Mouse (Mus musculus) liver, embryonic 14.5 days (tissue): ENCODE results near the gene G6pc3. TPM values are rescaled to one million over a fixed set of nuclear protein-coding genes. Genes with fewer than 3 reads are reported as not detected.
A peak's percentile ranks its signal among the peaks of the same experiment; 100 is the strongest.

Source experiments
- ATAC-seq: fragments of 200-750 bp; cut with Nextera tagmentation; 2 replicates; pipeline ENCODE4 v1.8.0; 2017; ENCODE audit warnings: moderate number of reproducible peaks, mild to moderate bottlenecking, moderate library complexity; ENCODE audit not compliant: insufficient read depth
- DNase-seq, 3 experiments: peaks; one replicate each; pipeline ENCODE4 v3.0.0-alpha.2; 2012 to 2013; ENCODE audit warnings: low read depth in 3 of 3, low spot score in 3 of 3
- H3K27ac ChIP-seq: fragments of 300-500 bp; sonication (generic); 2 replicates; pipeline ENCODE4 v1.5.1; 2014; ENCODE audit warnings: moderate library complexity, mild to moderate bottlenecking, control low read depth, inconsistent platforms
- H3K27me3 ChIP-seq: fragments of 300-500 bp; sonication (generic); 2 replicates; pipeline ENCODE4 v1.6.1; 2014; ENCODE audit warnings: mild to moderate bottlenecking, low read length, moderate library complexity; ENCODE audit not compliant: control insufficient read depth, insufficient read depth
- H3K36me3 ChIP-seq: fragments of 300-500 bp; sonication (generic); replicated peaks from 2 replicates; pipeline ENCODE4 v1.6.1; 2014; ENCODE audit warnings: low read depth; ENCODE audit not compliant: control insufficient read depth, insufficient read depth
- H3K4me1 ChIP-seq, 2 experiments: fragments of 200-500 bp in 1 of 2; fragments of 300-500 bp in 1 of 2; sonication (generic) in 1 of 2; replicated peaks; 2 replicates each; pipeline ENCODE4 v1.6.1; 2012 to 2014; ENCODE audit warnings: antibody characterized with exemption in 1 of 2, inconsistent platforms in 1 of 2, low read length in 1 of 2; ENCODE audit not compliant: control insufficient read depth in 2 of 2, insufficient read depth in 2 of 2
- H3K4me2 ChIP-seq: fragments of 300-500 bp; sonication (generic); 2 replicates; pipeline ENCODE4 v1.6.1; 2014; ENCODE audit warnings: low read depth, mild to moderate bottlenecking, control low read depth, moderate library complexity
- H3K4me3 ChIP-seq, 2 experiments: fragments of 200-500 bp in 1 of 2; fragments of 300-500 bp in 1 of 2; sonication (generic) in 1 of 2; 2 replicates each; pipeline ENCODE4 v1.5.1; 2012 to 2014; ENCODE audit warnings: low read depth in 2 of 2, low read length in 2 of 2, mild to moderate bottlenecking in 2 of 2, control low read depth in 1 of 2, inconsistent platforms in 1 of 2, moderate library complexity in 1 of 2; ENCODE audit not compliant: insufficient read depth in 1 of 2
- H3K9ac ChIP-seq: fragments of 300-500 bp; sonication (generic); replicated peaks from 2 replicates; pipeline ENCODE4 v1.6.1; 2014; ENCODE audit warnings: mild to moderate bottlenecking, control low read depth, moderate library complexity
- H3K9me3 ChIP-seq: fragments of 300-500 bp; sonication (generic); 2 replicates; pipeline ENCODE4 v1.6.1; 2016; ENCODE audit warnings: low read length, mixed read lengths; ENCODE audit not compliant: control insufficient read depth
- CTCF ChIP-seq: IDR thresholded peaks from 2 replicates; pipeline ENCODE4 v1.5.1; 2016; ENCODE audit warnings: antibody characterized with exemption, low read depth, control low read depth
- EP300 ChIP-seq: IDR thresholded peaks from 2 replicates; pipeline ENCODE4 v1.6.1; 2016; ENCODE audit warnings: antibody characterized with exemption, low read depth
- WGBS: fragments of 180-500 bp; shearing (Covaris S2); extraction: QIAGEN DNeasy Blood & Tissue Kit; methylation state at CpG from one replicate; pipeline ENCODE4 v1.1.7; 2014; ENCODE audit not compliant: insufficient replicate concordance; 5-methylcytosine and 5-hydroxymethylcytosine counted together
- polyA plus RNA-seq, 2 experiments: library from polyadenylated mRNA; depleted of rRNA in 1 of 2; stranded (reverse) in 1 of 2; unstranded in 1 of 2; fragments of >200 nt; fragmentation: Nextera tagmentation in 1 of 2; extraction: Ambion mirVana in 1 of 2; gene quantifications; 2 replicates each; pipeline versions ENCODE4 v1.2.1 to v1.2.3; 2012 to 2014

Gene G6pc3
- polyA plus RNA-seq, 2 experiments: 7.3 to 12.6 TPM

DNA sequence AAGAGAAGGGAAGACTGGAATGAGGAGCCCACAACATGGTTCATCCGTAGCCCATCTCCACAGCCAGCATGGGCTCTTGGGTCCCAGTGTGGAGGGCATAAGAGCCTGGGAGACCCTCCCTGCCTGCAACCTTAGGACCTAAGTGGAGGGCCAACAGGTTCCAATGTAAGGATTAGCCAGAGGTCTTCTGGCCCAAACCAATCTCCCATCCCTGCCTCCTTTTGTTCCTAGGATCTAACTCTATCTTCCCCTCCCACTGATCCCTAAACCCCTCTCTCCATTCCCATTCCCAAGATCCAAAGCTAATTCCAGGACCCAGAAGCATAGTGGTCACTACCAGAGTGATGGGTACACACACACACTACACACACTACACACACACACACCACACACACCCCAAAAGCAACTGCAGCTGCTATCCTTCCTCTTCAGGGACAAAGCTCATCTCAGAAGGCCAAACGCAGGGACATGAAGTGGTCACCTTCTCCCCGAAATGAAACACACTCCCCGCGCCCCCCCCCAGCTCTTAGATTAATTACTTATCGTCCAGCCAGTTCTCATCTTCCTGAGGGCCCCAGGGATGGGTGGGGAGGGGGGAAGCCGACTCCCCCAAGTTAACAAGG lies 39.3 kb downstream of the G6pc3 start:
- peak overlapping the region; percentile 92 for H3K4me2 ChIP-seq
- TF ChIP-seq EP300 (no peak), CTCF (no peak)
- H3K27ac ChIP-seq: no peak overlapping the region
- peaks cover 4 to 25% of the 10 kb centered on the region in 2 experiments for H3K4me1 ChIP-seq
- H3K9me3 ChIP-seq: no peaks in the 10 kb centered on the region
- 18% methylated on average over 7 of the region's 7 CpGs for WGBS
- ATAC-seq (no peak), DNase-seq (no peak)
- H3K9ac ChIP-seq: peak overlapping the region; percentile 72
- no peaks in the 10 kb centered on the region for H3K36me3 ChIP-seq
- H3K4me3 ChIP-seq: peak overlapping the region; percentile 69 to 87
- H3K27me3 ChIP-seq: peaks cover 25% of the 10 kb centered on the region

DNA sequence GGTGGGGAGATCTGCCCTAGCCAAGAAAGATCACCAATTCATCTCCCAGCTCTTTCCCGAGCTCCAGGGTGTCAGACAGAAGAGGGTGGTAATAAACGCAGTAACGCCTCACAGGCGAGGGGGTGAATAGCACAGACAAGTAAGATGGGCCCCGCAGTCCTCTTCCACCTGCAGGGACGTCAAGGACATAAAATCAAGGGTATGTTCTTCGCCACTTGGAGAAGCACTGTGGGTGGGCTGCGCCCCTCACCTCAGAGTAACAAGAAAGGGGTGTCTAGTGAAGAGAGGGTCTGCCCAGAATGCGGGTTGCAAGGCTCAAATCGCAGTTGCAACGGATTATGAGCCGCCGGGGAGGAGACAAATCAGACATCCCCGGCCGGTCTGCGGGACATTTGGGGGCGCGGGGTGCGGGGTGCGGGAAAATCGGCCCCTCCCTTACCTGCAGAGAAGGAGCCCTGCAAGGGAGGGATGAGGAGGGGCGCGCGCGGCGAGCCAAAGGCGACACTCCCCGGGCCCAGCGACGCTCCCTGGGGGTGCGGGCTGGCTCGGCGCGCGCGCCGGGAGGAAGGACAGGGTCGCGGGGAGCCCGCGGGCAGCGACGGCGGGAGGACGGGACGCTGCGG lies 40.0 kb downstream of the G6pc3 start:
- DNase-seq (no peak), ATAC-seq (peak; percentile 62)
- peaks cover 4 to 19% of the 10 kb centered on the region in 2 experiments for H3K4me1 ChIP-seq
- no peaks in the 10 kb centered on the region for H3K9me3 ChIP-seq
- peak overlapping the region; percentile 72 for H3K9ac ChIP-seq
- no peak for TF ChIP-seq CTCF
- no peak for TF ChIP-seq EP300
- H3K4me3 ChIP-seq: peak overlapping the region; percentile 69 to 87
- H3K27ac ChIP-seq: no peak overlapping the region; the same call in 1 of the 2 replicates
- peaks cover 23% of the 10 kb centered on the region for H3K27me3 ChIP-seq
- 2% methylated on average over 44 of the region's 47 CpGs for WGBS
- peak overlapping the region; percentile 92 for H3K4me2 ChIP-seq
- H3K36me3 ChIP-seq: no peaks in the 10 kb centered on the region

DNA sequence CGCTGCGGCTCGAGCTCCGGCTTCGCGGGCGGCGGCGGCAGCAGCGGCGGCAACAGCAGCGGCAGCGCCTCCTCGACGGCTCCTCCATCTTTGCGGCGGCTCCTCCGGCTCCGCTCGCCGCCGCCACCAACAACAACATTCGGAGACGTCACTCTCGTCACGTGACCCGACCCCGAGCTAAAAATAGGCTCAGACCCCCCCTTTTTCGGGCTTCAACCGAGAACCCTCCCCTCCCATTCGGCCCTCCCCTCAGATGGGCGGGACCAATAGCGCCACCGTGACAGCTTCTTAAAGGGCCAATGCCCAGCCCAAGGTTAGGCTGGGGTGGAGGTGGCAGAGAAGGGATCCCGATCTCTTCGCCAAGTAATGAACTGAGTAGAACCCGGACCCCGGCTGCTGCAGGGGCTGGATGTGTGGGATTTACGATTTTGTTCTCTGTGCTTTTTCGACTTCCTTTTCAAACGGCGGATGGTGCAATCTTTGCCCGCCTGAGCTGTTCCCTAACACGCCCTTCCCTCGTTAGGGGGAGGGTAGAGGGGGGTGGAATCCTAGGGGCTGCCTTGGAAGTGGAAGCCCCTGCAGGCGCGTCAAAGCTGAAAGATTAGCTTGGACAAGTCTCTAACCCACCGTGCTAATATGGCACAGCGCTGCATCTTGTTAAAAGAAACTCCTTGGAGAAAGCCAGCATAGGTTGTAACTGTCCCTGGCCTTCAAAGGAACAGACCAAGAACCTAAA lies 40.8 kb downstream of the G6pc3 start, which contains the start of gene Hdac5:
Hdac5 (minus strand) TSS at position 161 of the 736 bp plus-strand sequence.
- H3K9ac ChIP-seq: peak within 1 kb of the TSS; percentile 72
- ATAC-seq (peak; percentile 97), DNase-seq (peak; percentile 94 to 97 (median 95))
- peak within 1 kb of the TSS; percentile 69 to 87 for H3K4me3 ChIP-seq
- no peak within 1 kb of the TSS; the same call in 1 of the 2 replicates for H3K27ac ChIP-seq
- no peaks in the 10 kb centered on the region for H3K9me3 ChIP-seq
- peak; percentile 19; the same call in 1 of the 2 replicates for TF ChIP-seq CTCF
- no peak for TF ChIP-seq EP300
- WGBS: under 1% methylated on average over 47 of the region's 49 CpGs
- peaks cover 4 to 14% of the 10 kb centered on the region in 2 experiments for H3K4me1 ChIP-seq
- H3K4me2 ChIP-seq: peak within 1 kb of the TSS; percentile 92
- H3K27me3 ChIP-seq: peaks cover 23% of the 10 kb centered on the region
- no peaks in the 10 kb centered on the region for H3K36me3 ChIP-seq

- 7% methylated on average over 2 of the region's 2 CpGs for WGBS
- Histone ChIP-seq H3K4me2 (no peak overlapping the region), H3K27ac (no peak overlapping the region), H3K9ac (no peak overlapping the region), H3K9me3 (no peaks in the 10 kb centered on the region), H3K27me3 (no peaks in the 10 kb centered on the region; the same call in 1 of the 2 replicates), H3K4me3 (no peak overlapping the region), H3K4me1 (peaks cover 0 to 8% of the 10 kb centered on the region in 2 experiments; a peak in 2 of 4 replicates), H3K36me3 (no peaks in the 10 kb centered on the region)
- TF ChIP-seq CTCF (no peak), EP300 (no peak)
- ATAC-seq: no peak
- DNase-seq: no peak
Measured at GRCm38 (mm10) chr11:102236022-102236421, 46.6 kb downstream of the G6pc3 start.
